Mouse (Mus musculus): Measurements from ENCODE around the gene Cuta.

- no peak for TF ChIP-seq E2F4 (IDR thresholded peaks at IDR 0.05; ENCODE audit: insufficient read depth)
- TF ChIP-seq SRF (IDR thresholded peaks at IDR 0.05; ENCODE audit: control insufficient read depth, insufficient read length, low read depth) = no peak
- TF ChIP-seq POLR2A (IDR thresholded peaks at IDR 0.05; ENCODE audit: insufficient read length, low read depth) = no peak
Observed at GRCm38 (mm10) chr17:26936921-26937695, 2.3 kb downstream of the Cuta start.
